Mouse (Mus musculus) hindbrain, embryonic 12.5 days (tissue): Measurements from ENCODE around the gene Snrpc. TPM values are rescaled to one million over a fixed set of nuclear protein-coding genes. Genes with fewer than 3 reads are reported as not detected.

Experiments
- ATAC-seq: fragments of 200-750 bp; cut with Nextera tagmentation; 2 replicates; pipeline ENCODE4 v1.8.0; 2017; ENCODE audit warnings: moderate TSS enrichment; ENCODE audit not compliant: low FRiP score
- H3K27ac ChIP-seq: fragments of 300-500 bp; sonication (generic); 2 replicates; pipeline ENCODE4 v1.5.1; 2016; ENCODE audit warnings: mild to moderate bottlenecking
- H3K27me3 ChIP-seq: fragments of 300-500 bp; sonication (generic); 2 replicates; pipeline ENCODE4 v1.6.1; 2016; ENCODE audit warnings: mild to moderate bottlenecking
- H3K36me3 ChIP-seq: fragments of 300-500 bp; sonication (generic); 2 replicates; pipeline ENCODE4 v1.6.1; 2016; ENCODE audit warnings: mild to moderate bottlenecking
- H3K4me1 ChIP-seq: fragments of 300-500 bp; sonication (generic); 2 replicates; pipeline ENCODE4 v1.6.1; 2016
- H3K4me2 ChIP-seq: fragments of 300-500 bp; sonication (generic); replicated peaks from 2 replicates; pipeline ENCODE4 v1.6.1; 2016; ENCODE audit warnings: mild to moderate bottlenecking
- H3K4me3 ChIP-seq: fragments of 300-500 bp; sonication (generic); 2 replicates; pipeline ENCODE4 v1.5.1; 2016; ENCODE audit warnings: mild to moderate bottlenecking
- H3K9ac ChIP-seq: fragments of 300-500 bp; sonication (generic); 2 replicates; pipeline ENCODE4 v1.6.1; 2016; ENCODE audit warnings: mild to moderate bottlenecking, moderate library complexity
- H3K9me3 ChIP-seq: fragments of 300-500 bp; sonication (generic); replicated peaks from 2 replicates; pipeline ENCODE4 v1.6.1; 2016; ENCODE audit warnings: mild to moderate bottlenecking
- WGBS: fragments of 180-500 bp; shearing (Covaris S2); methylation state at CpG from one replicate; pipeline ENCODE4 v1.1.7; 2016; 5-methylcytosine and 5-hydroxymethylcytosine counted together
- polyA plus RNA-seq: library from polyadenylated mRNA; unstranded; fragments of >200 nt; fragmentation: Nextera tagmentation; extraction: Ambion mirVana; gene quantifications from 2 replicates; pipeline ENCODE4 v1.2.1, GENCODE M21; 2016

Snrpc gene
- polyA plus RNA-seq, 1 experiment from 2014 or later, result 327 TPM

GRCm38 (mm10) chr17:27883994-27884393 is 46.0 kb downstream of the Snrpc start:
- 91% methylated on average over 6 of the region's 6 CpGs for WGBS

DNA sequence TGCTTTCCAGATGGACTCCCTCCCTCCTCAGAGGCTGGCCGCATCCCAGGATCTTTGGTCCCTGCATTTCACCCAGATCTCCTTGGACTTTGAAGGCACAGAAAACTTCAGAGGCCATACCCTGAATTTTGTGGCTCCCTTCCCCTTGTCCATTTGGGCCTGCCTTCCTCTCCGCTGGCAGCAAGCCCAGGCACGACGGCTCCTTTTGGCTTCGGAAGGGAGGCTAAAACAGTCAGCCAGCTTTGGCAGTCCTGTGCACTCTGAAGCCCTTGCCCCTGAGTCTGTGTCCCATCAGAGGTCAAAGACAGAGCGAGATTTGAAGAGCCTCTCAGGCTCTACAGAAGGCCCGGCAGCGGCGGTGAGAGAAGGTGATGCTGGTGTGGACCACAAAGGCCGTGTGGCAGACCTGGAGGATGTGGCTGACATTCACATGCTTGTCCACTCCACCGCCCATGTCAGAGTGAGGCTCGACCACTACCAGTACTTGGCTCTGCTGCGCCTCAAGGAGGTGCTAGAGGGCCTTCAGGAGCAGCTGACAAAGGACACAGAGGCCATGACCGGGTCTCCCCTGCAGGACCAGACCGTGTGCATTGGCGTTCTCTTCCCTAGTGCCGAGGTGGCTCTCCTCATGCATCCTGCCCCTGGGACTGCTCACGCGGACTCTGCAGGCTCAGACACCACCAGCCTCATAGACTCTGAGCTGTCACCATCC is 48.7 kb downstream of the Snrpc start:
- Histone ChIP-seq H3K9ac (no peak overlapping the region), H3K27me3 (no peaks in the 10 kb centered on the region), H3K27ac (no peak overlapping the region), H3K4me3 (no peak overlapping the region), H3K4me1 (no peaks in the 10 kb centered on the region), H3K9me3 (no peaks in the 10 kb centered on the region), H3K4me2 (no peak overlapping the region), H3K36me3 (peaks cover 62% of the 10 kb centered on the region)
- WGBS, result 86% methylated on average over 19 of the region's 19 CpGs
- no peak for ATAC-seq

More at GRCm38 (mm10) chr17:27883994-27884393, 46.0 kb downstream of the Snrpc start:
- no peak overlapping the region for H3K4me2 ChIP-seq
- no peaks in the 10 kb centered on the region for H3K9me3 ChIP-seq
- no peaks in the 10 kb centered on the region for H3K27me3 ChIP-seq
- no peak overlapping the region for H3K9ac ChIP-seq
- H3K4me1 ChIP-seq, result no peaks in the 10 kb centered on the region
- no peak for ATAC-seq
- peaks cover 67% of the 10 kb centered on the region for H3K36me3 ChIP-seq
- no peak overlapping the region for H3K4me3 ChIP-seq
- no peak overlapping the region for H3K27ac ChIP-seq

Other genes with a start within 250 kb of the Snrpc start
- 199 and 204 TPM in 2 replicates for gene Nudt3, start 214.7 kb upstream of the Snrpc start, polyA plus RNA-seq
- not detected in 2 replicates for gene RPS10-NUDT3, start 202.9 kb upstream of the Snrpc start, polyA plus RNA-seq
- gene Rps10, start 201.5 kb upstream of the Snrpc start, polyA plus RNA-seq, result 618 and 712 TPM in 2 replicates
- gene Pacsin1, start 182.6 kb upstream of the Snrpc start, polyA plus RNA-seq, result 11.0 and 13.4 TPM in 2 replicates
- 0.35 and 0.48 TPM in 2 replicates for gene Spdef, start 109.2 kb upstream of the Snrpc start, polyA plus RNA-seq
- gene D17Wsu92e, start 17.5 kb upstream of the Snrpc start, polyA plus RNA-seq, result 11.8 and 13.7 TPM in 2 replicates
- 9.4 TPM in 2 replicates for gene Uhrf1bp1, start 18.3 kb downstream of the Snrpc start, polyA plus RNA-seq
- gene Anks1, start 71.2 kb downstream of the Snrpc start, polyA plus RNA-seq, result 86.0 and 91.5 TPM in 2 replicates
- 89.7 and 96.9 TPM in 2 replicates for gene Taf11, start 71.7 kb downstream of the Snrpc start, polyA plus RNA-seq
- gene Tcp11, start 242.5 kb downstream of the Snrpc start, polyA plus RNA-seq, result 1.9 and 2.6 TPM in 2 replicates